Mouse (Mus musculus) 416B (cell line): ENCODE results near the gene Elp5.
A peak's percentile ranks its signal among the peaks of the same experiment; 100 is the strongest.

Source experiments
- DNase-seq: peaks from one replicate; pipeline ENCODE4 v3.0.0; 2011; ENCODE audit warnings: low read depth

Gene Elp5

GRCm38 (mm10) chr11:70014880-70015558, 32.7 kb upstream of the Elp5 start, which contains the start of gene Acadvl:
Gene Acadvl, minus strand, starts transcription at chr11:70015411.
- peak; percentile 91 for DNase-seq

- DNase-seq: no peak
Measured at GRCm38 (mm10) chr11:70014051-70014450, 31.7 kb upstream of the Elp5 start.

DNA sequence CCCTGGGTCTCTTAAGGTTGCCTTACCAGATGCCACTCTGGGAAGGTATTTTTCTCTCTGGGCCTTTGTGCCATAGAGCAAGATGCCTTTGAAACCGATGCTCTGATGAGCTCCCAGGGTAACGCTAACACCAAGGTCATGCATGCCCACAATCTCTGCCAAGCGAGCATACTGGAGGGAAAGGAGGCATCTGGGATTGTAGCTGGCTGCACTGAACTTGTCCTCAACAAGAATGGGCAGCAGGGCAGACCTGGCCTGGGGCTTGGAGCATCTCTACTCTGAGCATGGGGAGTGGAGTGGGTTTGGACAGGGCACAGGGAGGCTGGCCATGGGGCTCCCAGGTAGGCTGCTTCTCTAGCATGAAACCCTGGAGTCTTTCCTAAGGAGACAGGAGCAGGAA, 31.1 kb upstream of the Elp5 start:
- DNase-seq: no peak

GRCm38 (mm10) chr11:70012931-70013330, 30.6 kb upstream of the Elp5 start:
- DNase-seq: no peak

DNA sequence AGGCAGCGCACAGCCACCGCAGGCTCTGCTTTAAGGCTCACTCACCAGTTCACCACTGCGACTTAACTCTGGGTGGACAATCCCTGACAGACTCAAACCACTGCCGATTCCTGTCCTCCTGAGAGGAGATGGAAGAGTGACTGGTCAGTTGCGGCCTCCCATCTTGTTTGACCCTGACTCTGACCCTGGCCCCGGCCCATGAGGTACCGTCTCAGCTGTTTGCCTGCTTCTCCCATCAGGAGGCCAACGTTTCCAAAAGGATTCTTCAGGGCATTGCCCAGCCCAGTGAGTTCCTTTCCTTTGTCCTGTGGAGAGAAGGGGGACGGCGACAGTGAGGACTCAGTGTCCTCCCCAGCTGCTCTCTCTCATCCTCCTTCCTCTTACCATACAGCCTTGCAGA, 28.6 kb upstream of the Elp5 start:
- no peak for DNase-seq

DNA sequence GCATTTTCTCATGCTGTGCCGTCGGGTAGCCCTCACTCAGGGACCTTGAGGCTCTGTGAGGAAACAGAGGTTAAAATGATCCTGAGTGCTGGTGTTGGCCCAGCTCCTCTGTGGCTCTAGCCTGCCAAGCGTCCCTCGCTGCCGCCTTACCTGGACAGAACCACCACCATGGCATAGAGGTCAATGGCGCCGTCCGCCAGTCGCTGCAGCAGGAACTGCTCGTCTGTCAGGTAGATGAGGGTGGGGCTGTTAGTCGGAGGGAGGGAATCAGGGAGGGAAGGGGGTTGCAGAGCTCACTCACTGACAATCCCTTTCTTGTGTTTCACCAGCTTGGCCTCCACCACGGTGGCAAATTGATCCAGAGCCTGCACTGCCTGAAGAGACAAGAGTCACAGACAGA, 28.2 kb upstream of the Elp5 start:
- no peak for DNase-seq

DNA sequence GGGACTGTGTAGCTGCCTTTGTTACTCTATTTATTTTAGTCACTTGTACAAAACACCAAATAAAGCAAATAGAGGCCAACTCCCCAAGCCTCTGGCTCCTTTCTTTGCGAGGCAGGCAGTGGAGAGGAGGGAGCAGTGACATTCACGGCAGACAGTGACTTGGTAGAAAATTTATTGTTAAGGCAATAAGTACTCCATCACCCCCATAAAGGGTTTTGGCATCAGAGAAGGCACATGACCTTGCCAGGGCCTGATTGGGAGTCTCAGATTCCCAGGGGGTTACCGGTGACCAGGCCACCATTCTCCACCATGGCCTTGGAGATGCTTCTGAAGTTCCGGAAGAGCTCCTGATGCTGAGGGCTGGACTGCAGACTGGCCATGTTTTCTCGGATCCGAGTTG, 27.7 kb upstream of the Elp5 start:
- DNase-seq: no peak

- DNase-seq: peak; percentile 69
Measured at GRCm38 (mm10) chr11:70005521-70005920, 23.2 kb upstream of the Elp5 start.

GRCm38 (mm10) chr11:70002471-70002870, 20.2 kb upstream of the Elp5 start:
- DNase-seq: no peak

DNA sequence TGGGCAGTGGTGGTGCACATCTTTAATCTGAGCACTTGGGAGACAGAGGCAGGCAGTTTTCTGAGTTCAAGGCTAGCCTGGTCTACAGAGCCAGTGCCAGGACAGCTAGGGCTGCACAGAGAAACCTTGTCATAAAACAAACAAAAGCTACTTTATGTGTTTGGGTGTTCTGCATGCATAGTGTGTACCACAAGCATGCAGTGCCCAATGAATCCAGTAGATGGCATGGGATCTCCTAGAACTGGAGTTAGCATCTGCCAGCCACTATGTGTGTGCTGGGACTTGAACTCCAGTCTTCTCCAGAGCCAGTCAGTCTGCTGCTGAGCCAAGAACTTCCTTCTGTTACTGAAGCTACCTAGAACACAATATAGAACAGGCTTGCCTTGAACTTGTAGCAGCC, 19.5 kb upstream of the Elp5 start:
- peak; percentile 77 for DNase-seq

DNA sequence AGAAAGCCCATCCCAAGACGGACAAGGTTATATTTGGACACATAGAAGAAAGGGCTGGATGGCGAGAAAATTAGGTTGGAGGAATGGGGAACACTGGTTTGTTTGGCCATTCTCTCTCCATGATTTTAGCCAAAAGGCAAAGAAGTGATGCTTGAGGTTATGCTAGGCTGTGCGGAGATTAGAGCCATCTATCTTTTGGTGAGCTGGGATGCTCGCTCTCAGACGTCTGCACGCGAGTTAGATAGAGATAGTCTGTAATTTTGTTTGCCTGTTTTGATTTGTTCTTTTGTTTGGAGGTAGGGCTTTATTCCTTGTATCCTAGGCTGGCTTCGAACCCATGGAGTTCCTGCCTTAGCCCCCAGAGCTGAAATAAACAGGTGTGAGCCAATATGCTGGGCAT, 18.8 kb upstream of the Elp5 start:
- DNase-seq: no peak

GRCm38 (mm10) chr11:70000396-70000898, 18.1 kb upstream of the Elp5 start, which contains the start of gene Dvl2:
Gene Dvl2, plus strand, starts transcription at chr11:70000595.
- DNase-seq: peak; percentile 99

GRCm38 (mm10) chr11:69999666-70000065, 17.3 kb upstream of the Elp5 start:
- no peak for DNase-seq

DNA sequence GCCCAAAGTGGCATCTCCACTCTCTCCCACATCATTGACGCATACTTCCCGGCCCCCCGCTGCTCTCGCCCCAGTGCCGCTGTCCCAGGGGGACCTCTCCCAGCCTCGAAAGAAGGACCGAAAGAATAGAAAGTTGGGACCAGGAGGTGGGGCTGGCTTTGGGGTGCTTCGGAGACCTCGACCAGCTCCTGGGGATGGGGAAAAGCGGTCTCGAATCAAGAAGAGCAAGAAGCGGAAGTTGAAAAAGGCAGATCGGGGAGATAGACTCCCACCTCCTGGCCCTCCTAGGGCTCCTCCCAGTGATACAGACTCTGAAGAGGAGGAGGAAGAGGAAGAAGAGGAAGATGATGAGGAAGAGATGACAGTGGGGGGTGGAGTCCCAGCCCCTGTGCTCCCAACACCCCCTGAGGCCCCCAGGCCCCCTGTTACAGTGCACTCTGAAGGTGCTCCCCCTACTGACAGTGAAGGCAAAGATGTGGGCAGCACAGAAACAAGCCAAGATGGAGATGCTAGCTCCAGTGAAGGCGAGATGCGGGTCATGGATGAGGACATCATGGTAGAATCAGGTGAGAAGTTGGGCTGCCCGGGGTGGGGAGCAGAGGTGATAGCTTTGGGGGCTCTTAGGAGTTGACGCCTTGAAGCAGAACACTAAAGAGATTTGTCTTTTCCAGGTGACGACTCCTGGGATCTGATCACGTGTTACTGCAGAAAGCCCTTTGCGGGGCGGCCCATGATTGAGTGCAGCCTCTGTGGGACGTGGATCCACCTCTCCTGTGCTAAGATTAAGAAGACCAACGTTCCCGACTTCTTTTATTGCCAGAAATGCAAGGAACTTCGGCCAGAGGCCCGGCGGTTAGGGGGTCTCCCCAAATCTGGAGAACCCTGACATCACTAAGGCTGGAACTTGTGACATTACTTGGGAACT, 16.5 kb upstream of the Elp5 start:
- DNase-seq: no peak

DNA sequence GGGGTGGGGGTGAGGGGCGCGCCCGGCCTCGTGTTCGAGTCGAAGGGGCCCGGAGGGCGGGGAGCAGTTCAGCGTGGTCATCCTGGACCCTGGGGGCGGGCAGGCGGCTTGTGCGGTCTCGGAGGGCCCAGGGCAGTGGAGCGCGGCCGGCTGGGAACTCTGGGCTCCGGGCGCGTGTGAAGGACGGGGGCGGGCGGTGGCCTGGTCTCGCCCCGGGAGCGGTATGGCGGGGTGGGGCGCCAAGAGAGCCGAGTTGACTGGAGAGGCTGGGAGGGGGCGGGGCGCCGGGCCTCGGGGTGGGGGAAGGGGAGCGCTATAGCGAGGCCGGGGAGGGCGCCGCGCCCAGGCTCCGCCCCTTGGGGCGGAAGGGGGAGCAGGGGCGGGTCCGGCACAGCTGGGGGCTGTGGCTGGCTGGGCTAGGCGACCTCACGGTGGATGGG, 14.8 kb upstream of the Elp5 start:
- peak; percentile 81 for DNase-seq

DNA sequence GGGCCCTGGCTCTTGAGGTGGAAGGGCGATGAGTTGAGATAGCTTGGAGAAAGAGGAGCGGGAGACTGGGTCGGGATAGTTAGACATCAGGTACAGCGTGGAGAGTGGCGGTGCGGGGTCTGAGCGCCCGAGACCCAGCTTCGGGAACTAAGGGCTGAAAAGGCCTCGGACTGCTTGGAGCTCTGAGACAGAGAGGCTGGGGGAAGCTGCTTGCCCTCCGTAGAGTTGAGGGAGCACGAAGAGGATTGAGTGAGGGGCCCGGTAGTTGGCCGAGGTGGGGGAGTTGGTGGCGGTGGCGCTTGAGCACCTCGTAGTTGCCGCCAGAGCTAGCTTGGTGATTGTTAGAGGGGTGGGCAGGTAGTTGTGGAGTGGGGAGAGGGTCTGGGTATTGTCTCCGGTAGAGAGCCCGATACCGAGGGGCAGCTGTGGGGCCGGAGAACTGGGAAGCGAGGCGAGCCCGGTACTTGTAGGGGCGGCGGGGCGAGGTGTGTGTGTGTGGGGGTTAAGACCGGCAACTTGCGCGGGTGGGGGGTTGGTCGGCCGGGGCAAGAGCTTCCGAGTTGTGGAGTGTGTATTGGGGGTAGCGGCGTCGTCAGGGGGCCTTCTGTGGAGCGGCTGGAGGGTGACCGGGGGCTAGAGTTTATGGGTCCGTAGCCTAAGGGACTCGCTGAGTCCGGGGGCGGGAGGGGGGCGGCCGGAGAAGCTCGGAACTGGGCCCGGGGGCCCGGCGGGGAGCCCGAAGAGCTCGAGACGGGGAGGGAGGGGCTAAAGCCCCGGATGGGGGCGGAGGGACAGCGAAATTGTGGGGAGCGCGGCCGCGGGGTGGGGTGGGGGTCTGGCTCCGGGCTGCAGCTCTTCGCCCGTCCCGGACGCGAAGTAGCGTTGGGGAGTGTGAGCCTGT, 14.1 kb upstream of the Elp5 start:
- peak; percentile 65 for DNase-seq

DNA sequence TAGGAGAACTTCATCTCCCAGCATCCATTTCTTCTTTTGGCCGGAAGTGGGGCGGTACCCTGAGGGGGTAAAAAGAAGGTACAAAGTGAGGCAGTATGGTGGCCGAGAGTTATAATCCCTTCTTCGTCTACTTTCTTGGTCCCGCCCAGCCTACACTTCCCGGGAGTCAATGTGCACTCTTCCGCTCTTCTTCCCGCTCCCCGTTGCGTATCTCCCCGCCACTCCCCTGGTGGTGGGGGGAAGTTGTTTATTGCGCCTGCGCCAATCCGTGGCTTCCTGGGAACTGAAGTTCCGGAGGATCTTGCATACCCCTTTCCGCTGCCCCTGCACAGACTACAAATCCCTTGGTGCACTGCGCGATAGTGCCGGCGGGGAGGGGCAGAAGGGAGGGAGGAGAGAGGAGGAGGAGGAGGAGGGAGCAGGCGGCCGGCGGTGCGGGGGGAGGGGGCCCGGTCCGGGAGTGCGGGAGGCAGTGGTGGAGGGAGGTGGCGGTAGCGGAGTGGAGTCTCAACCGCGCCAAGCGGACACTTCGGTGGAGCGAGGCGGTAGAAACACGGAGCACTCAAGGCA, 13.2 kb upstream of the Elp5 start, which contains the start of gene Phf23:
Gene Phf23 (plus strand): TSS at position 387 of the 570 bp plus-strand sequence.
- DNase-seq: peak; percentile 100

- DNase-seq: no peak
Measured at GRCm38 (mm10) chr11:69994401-69995090, 12.2 kb upstream of the Elp5 start.

DNA sequence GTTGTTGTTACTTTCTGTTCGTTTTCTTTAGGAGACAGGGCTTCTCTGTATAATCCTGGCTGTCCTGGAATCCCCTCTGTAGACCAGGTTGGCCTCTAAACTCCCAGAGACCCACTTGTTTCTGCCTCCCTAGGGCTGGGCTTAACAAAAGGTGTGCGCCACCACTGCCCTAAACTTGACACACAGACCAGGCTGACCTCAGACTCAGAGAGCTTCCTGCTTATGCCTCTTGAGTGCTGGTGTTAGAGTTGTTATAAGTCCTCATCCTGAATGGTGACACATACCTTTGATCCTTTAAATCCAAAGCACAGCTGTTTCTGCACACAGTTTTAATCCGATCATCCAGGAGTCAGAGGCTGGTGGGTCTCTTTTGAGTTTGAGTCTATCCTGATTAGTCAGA, 10.6 kb upstream of the Elp5 start:
- DNase-seq: no peak

- no peak for DNase-seq
Measured at GRCm38 (mm10) chr11:69992396-69992795, 10.1 kb upstream of the Elp5 start.

GRCm38 (mm10) chr11:69991711-69992110, 9.4 kb upstream of the Elp5 start:
- no peak for DNase-seq
